Mouse (Mus musculus) intestine, embryonic 14.5 days (tissue): ENCODE results near the gene Rnf216. TPM values are rescaled to one million over a fixed set of nuclear protein-coding genes. Genes with fewer than 3 reads are reported as not detected.
A peak's percentile ranks its signal among the peaks of the same experiment; 100 is the strongest.

ENCODE experiments used
- ATAC-seq: fragments of 200-750 bp; cut with Nextera tagmentation; replicated peaks from 2 replicates; pipeline ENCODE4 v1.8.0; 2017; ENCODE audit warnings: low read depth, moderate number of reproducible peaks, moderate TSS enrichment, moderate library complexity; ENCODE audit not compliant: low FRiP score, low TSS enrichment
- DNase-seq: peaks from one replicate; pipeline ENCODE4 v3.0.0-alpha.2; 2018; ENCODE audit warnings: low spot score
- H3K27ac ChIP-seq: fragments of 300-500 bp; sonication (generic); 2 replicates; pipeline ENCODE4 v1.5.1; 2014; ENCODE audit warnings: low read depth, mild to moderate bottlenecking, control low read depth
- H3K27me3 ChIP-seq: fragments of 300-500 bp; sonication (generic); replicated peaks from 2 replicates; pipeline ENCODE4 v1.6.1; 2014; ENCODE audit warnings: low read length, control low read depth; ENCODE audit not compliant: control insufficient read depth, insufficient read depth
- H3K36me3 ChIP-seq: fragments of 300-500 bp; sonication (generic); 2 replicates; pipeline ENCODE4 v1.6.1; 2014; ENCODE audit warnings: low read length, control low read depth; ENCODE audit not compliant: control insufficient read depth, insufficient read depth
- H3K4me1 ChIP-seq: fragments of 300-500 bp; sonication (generic); replicated peaks from 2 replicates; pipeline ENCODE4 v1.6.1; 2014; ENCODE audit warnings: low read length, control low read depth, mixed read lengths; ENCODE audit not compliant: control insufficient read depth, insufficient read depth
- H3K4me2 ChIP-seq: fragments of 300-500 bp; sonication (generic); 2 replicates; pipeline ENCODE4 v1.6.1; 2014; ENCODE audit warnings: low read length
- H3K4me3 ChIP-seq: fragments of 300-500 bp; sonication (generic); 2 replicates; pipeline ENCODE4 v1.5.1; 2014; ENCODE audit warnings: low read depth, low read length, control low read depth, mixed read lengths
- H3K9ac ChIP-seq: fragments of 300-500 bp; sonication (generic); 2 replicates; pipeline ENCODE4 v1.6.1; 2014; ENCODE audit warnings: mild to moderate bottlenecking, low read length
- H3K9me3 ChIP-seq: fragments of 300-500 bp; sonication (generic); 2 replicates; pipeline ENCODE4 v1.6.1; 2016; ENCODE audit warnings: low read length, control low read depth; ENCODE audit not compliant: control insufficient read depth
- WGBS: fragments of 180-500 bp; shearing (Covaris S2); extraction: QIAGEN DNeasy Blood & Tissue Kit; methylation state at CpG from one replicate; pipeline ENCODE4 v1.1.7; 2014; 5-methylcytosine and 5-hydroxymethylcytosine counted together
- polyA plus RNA-seq: library from polyadenylated mRNA; unstranded; fragments of >200 nt; fragmentation: Nextera tagmentation; extraction: Ambion mirVana; gene quantifications from 2 replicates; pipeline ENCODE4 v1.2.1, GENCODE M21; 2014

The Rnf216 gene
- polyA plus RNA-seq, 1 experiment from 2014 or later: 32.0 TPM

DNA sequence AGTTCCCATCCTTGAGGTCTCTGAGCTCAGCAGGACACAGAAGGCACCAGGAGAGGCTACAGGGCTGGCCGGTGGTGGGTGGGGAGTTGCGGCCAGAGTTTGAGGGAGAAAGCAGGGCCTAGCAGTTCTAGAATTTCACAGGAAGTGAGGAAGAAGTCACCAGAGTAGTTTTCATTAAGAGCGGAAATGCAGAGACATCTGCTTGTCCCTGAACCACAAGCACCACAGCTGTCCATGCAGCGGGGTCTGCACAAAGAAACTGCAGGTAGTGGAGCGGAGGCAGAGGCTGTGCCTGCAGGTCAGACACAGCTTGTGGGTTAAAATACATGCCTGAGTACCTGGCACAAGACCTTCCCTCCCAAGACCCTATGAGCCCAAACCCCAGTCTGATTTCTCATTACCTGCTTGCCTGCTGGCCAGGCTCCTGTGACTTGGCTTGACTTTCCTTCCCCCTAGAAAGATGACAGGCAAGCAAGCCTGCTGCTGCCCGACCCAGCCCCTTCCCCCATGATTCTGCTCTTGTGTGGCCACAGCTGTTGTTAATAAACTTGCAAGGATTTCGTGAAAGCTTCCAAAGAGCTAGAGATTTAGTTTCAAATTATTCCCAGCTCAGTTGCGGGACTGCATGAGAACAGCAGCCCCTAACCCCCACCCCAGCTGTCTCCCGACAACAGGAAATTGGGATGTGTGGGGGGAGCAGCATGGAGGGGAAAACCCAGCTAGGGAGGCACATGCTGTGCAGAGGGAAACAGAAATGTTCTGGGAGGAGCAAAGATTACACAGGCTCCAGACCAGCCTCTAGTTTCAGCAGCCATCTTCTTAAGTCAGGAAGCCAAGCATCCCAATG is 111.9 kb downstream of the Rnf216 start:
- Histone ChIP-seq H3K9me3 (no peaks in the 10 kb centered on the region), H3K4me2 (peak overlapping the region; percentile 40), H3K27ac (peak overlapping the region; percentile 96), H3K9ac (0 out of 2 replicates have a peak overlapping the region, but pooled peaks have one; percentile 20), H3K36me3 (peaks cover 5% of the 10 kb centered on the region; the same call in 1 of the 2 replicates), H3K4me1 (peaks cover 22% of the 10 kb centered on the region), H3K4me3 (0 out of 2 replicates have a peak overlapping the region, but pooled peaks have one; percentile 4), H3K27me3 (no peaks in the 10 kb centered on the region)
- peak; percentile 58; the same call in 1 of the 2 replicates for ATAC-seq
- peak; percentile 73 for DNase-seq
- WGBS: 29% methylated on average over 9 of the region's 9 CpGs

- H3K27me3 ChIP-seq: no peaks in the 10 kb centered on the region
- peaks cover 22% of the 10 kb centered on the region for H3K4me1 ChIP-seq
- H3K4me3 ChIP-seq: 0 out of 2 replicates have a peak overlapping the region, but pooled peaks have one; percentile 4
- 31% methylated on average over 4 of the region's 4 CpGs for WGBS
- no peaks in the 10 kb centered on the region for H3K9me3 ChIP-seq
- DNase-seq: no peak
- peak overlapping the region; percentile 31 for H3K4me2 ChIP-seq
- H3K27ac ChIP-seq: peak overlapping the region; percentile 96
- H3K9ac ChIP-seq: 0 out of 2 replicates have a peak overlapping the region, but pooled peaks have one; percentile 20
- H3K36me3 ChIP-seq: peaks cover 6% of the 10 kb centered on the region
- ATAC-seq: no peak
These were observed 112.7 kb downstream of the Rnf216 start for GRCm38 (mm10) chr5:143000091-143000490.

DNA sequence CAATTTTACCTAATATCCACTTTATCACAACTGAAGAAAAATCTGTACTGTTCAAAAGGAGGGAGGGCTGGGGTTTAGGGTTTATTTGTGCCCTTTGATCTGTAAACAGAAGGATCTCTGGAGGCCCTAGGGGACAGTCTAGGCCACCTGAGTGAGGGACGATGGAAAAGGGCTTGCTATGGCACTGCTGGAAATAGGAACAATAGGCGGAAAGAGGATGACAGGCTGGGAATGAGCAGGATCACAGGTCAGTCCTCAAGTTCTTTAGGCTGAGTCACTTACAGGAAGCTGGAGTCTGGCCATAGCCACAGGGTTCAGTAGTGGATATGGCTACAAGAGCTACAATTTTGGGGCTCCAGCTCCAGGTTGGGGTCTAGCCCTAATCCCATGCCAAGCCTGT is 114.6 kb downstream of the Rnf216 start:
- ATAC-seq: no peak
- Histone ChIP-seq H3K27me3 (no peaks in the 10 kb centered on the region), H3K4me3 (no peak overlapping the region), H3K4me2 (no peak overlapping the region), H3K9ac (no peak overlapping the region), H3K27ac (no peak overlapping the region), H3K36me3 (peaks cover 19% of the 10 kb centered on the region; the same call in 1 of the 2 replicates), H3K9me3 (no peaks in the 10 kb centered on the region), H3K4me1 (peaks cover 22% of the 10 kb centered on the region)
- DNase-seq: no peak
- 39% methylated on average over 2 of the region's 2 CpGs for WGBS

- Histone ChIP-seq H3K27ac (no peak overlapping the region), H3K4me1 (peaks cover 22% of the 10 kb centered on the region), H3K36me3 (peaks cover 24% of the 10 kb centered on the region; the same call in 1 of the 2 replicates), H3K4me2 (no peak overlapping the region), H3K4me3 (no peak overlapping the region), H3K9ac (no peak overlapping the region), H3K9me3 (no peaks in the 10 kb centered on the region), H3K27me3 (no peaks in the 10 kb centered on the region)
- ATAC-seq (no peak), DNase-seq (no peak)
- 64% methylated on average over 9 of the region's 9 CpGs for WGBS
These were observed 115.3 kb downstream of the Rnf216 start for GRCm38 (mm10) chr5:142997526-142997925.

DNA sequence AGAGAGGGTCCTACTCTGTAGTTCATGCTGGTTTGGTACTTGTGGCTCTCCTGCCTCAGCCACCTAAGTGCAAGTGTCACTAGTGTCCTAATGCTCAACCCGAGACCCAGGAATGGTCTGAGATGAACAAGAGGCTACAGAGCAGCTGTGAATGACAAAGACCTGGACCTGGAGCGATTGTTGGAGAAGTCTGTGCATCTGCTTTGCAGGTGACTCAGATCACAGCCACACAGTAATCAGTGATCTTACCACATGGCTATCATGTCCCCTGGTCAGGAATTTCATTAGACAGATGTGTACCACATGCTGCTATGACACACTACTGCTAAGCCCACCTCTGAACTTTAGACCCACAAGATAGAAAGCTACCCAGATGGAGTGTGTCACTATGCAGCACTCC is 118.0 kb downstream of the Rnf216 start:
- Histone ChIP-seq H3K36me3 (peaks cover 47% of the 10 kb centered on the region; the same call in 1 of the 2 replicates), H3K9ac (no peak overlapping the region), H3K27ac (no peak overlapping the region), H3K27me3 (no peaks in the 10 kb centered on the region), H3K4me1 (no peaks in the 10 kb centered on the region; the same call in 1 of the 2 replicates), H3K4me2 (no peak overlapping the region), H3K4me3 (no peak overlapping the region), H3K9me3 (no peaks in the 10 kb centered on the region)
- DNase-seq (no peak), ATAC-seq (no peak)
- WGBS: 81% methylated on average over 2 of the region's 2 CpGs

GRCm38 (mm10) chr5:142989167-142989566 is 123.6 kb downstream of the Rnf216 start:
- H3K4me1 ChIP-seq: no peaks in the 10 kb centered on the region
- DNase-seq (no peak), ATAC-seq (no peak)
- H3K4me2 ChIP-seq: no peak overlapping the region
- WGBS: 83% methylated on average over 3 of the region's 3 CpGs
- no peaks in the 10 kb centered on the region for H3K27me3 ChIP-seq
- H3K9ac ChIP-seq: no peak overlapping the region
- H3K4me3 ChIP-seq: no peak overlapping the region
- H3K9me3 ChIP-seq: no peaks in the 10 kb centered on the region
- no peak overlapping the region for H3K27ac ChIP-seq
- H3K36me3 ChIP-seq: peaks cover 37% of the 10 kb centered on the region; the same call in 1 of the 2 replicates

DNA sequence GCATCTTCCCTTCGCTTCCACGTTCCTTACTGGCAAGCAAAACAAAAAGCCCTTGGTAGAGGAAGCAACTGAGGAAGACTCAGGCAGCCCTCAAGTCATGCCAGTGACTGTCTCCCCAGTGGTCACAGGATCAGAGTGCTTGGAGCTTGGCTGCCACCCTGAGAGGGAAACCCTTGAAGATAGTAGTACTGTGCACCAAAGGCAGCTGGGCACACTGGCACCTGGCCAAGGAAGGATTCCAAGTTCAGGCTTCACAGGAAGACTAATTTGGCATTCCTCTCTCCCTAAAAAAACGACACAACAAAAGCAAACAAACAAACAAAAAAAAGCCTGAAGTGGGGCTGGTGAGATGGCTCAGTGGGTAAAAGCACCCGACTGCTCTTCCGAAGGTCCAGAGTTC is 124.3 kb downstream of the Rnf216 start:
- 86% methylated on average over 5 of the region's 5 CpGs for WGBS
- no peak for DNase-seq

DNA sequence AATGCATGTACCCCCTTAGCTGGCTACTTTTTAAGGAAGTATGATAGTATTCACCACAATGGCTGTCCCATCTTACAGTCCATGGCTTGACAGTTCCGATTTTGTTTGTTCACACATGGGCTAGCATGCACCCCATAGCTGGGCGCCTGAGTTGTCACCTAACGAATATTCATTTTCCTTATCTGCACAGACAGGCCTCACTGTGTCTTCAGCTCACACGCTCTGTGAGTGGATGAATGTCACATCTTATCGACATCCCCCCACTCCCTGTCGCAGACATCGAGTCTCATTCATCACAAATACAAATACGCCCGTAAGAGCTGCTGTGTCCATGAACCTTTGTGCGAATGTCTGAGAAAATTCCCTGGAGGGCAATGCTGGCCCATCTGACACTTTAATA is 128.5 kb downstream of the Rnf216 start:
- DNase-seq (no peak), ATAC-seq (no peak)
- H3K27me3 ChIP-seq: no peaks in the 10 kb centered on the region
- 93% methylated on average over 10 of the region's 10 CpGs for WGBS
- H3K4me2 ChIP-seq: no peak overlapping the region
- no peak overlapping the region for H3K27ac ChIP-seq
- no peak overlapping the region for H3K4me3 ChIP-seq
- H3K9me3 ChIP-seq: no peaks in the 10 kb centered on the region
- H3K36me3 ChIP-seq: no peaks in the 10 kb centered on the region
- H3K4me1 ChIP-seq: no peaks in the 10 kb centered on the region
- no peak overlapping the region for H3K9ac ChIP-seq

More for the DNA sequence above, 124.3 kb downstream of the Rnf216 start:
- Histone ChIP-seq H3K9ac (no peak overlapping the region), H3K36me3 (peaks cover 32% of the 10 kb centered on the region; the same call in 1 of the 2 replicates), H3K27me3 (no peaks in the 10 kb centered on the region), H3K4me3 (no peak overlapping the region), H3K27ac (no peak overlapping the region), H3K4me2 (no peak overlapping the region), H3K9me3 (no peaks in the 10 kb centered on the region), H3K4me1 (no peaks in the 10 kb centered on the region)
- ATAC-seq: no peak
